Mouse (Mus musculus) forebrain, embryonic 12.5 days (tissue): ENCODE data around the gene Wwc2. TPM values are rescaled to one million over a fixed set of nuclear protein-coding genes. Genes with fewer than 3 reads are reported as not detected.

Source experiments
- ATAC-seq: fragments of 200-750 bp; cut with Nextera tagmentation; 2 replicates; pipeline ENCODE4 v1.8.0; 2017; ENCODE audit warnings: moderate TSS enrichment; ENCODE audit not compliant: low FRiP score
- H3K27ac ChIP-seq: fragments of 300-500 bp; sonication (generic); 2 replicates; pipeline ENCODE4 v1.5.1; 2016; ENCODE audit warnings: mild to moderate bottlenecking
- H3K27me3 ChIP-seq: fragments of 300-500 bp; sonication (generic); 2 replicates; pipeline ENCODE4 v1.6.1; 2016; ENCODE audit warnings: mild to moderate bottlenecking
- H3K36me3 ChIP-seq: fragments of 300-500 bp; sonication (generic); replicated peaks from 2 replicates; pipeline ENCODE4 v1.6.1; 2016; ENCODE audit warnings: mild to moderate bottlenecking
- H3K4me1 ChIP-seq: fragments of 300-500 bp; sonication (generic); 2 replicates; pipeline ENCODE4 v1.6.1; 2016
- H3K4me2 ChIP-seq: fragments of 300-500 bp; sonication (generic); 2 replicates; pipeline ENCODE4 v1.6.1; 2016; ENCODE audit warnings: mild to moderate bottlenecking, moderate library complexity
- H3K4me3 ChIP-seq: fragments of 300-500 bp; sonication (generic); replicated peaks from 2 replicates; pipeline ENCODE4 v1.5.1; 2016; ENCODE audit warnings: mild to moderate bottlenecking
- H3K9ac ChIP-seq: fragments of 300-500 bp; sonication (generic); 2 replicates; pipeline ENCODE4 v1.6.1; 2016; ENCODE audit warnings: mild to moderate bottlenecking
- H3K9me3 ChIP-seq: fragments of 300-500 bp; sonication (generic); 2 replicates; pipeline ENCODE4 v1.6.1; 2016
- WGBS: fragments of 180-500 bp; shearing (Covaris S2); methylation state at CpG from one replicate; pipeline ENCODE4 v1.1.7; 2016; 5-methylcytosine and 5-hydroxymethylcytosine counted together
- polyA plus RNA-seq: library from polyadenylated mRNA; unstranded; fragments of >200 nt; fragmentation: Nextera tagmentation; extraction: Ambion mirVana; gene quantifications from 2 replicates; pipeline ENCODE4 v1.2.1, GENCODE M21; 2016

The Wwc2 gene
- polyA plus RNA-seq, 1 experiment from 2014 or later = 9.1 TPM

DNA sequence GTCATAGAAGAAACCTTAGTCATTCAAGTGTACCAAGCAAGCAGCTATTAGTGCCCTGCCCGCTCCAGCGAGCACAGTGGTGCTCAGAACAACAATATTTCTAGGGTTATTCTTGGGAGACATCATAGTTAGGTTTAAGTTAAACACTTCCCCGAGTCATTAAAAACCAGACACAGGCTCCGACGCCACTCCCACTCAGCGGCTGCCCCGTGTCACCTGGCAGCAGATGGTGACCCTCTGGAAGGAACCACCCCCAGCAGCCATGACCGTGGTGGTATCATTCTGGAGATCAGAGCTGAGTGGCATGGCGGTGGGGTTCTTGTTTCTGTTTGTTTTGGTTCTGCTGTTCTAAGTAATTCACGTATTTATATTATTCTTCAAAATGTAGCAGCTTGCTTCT, 5.1 kb downstream of the Wwc2 start:
- no peak for ATAC-seq
- Histone ChIP-seq H3K27ac (peak overlapping the region; percentile 53; the same call in 1 of the 2 replicates), H3K9me3 (no peaks in the 10 kb centered on the region), H3K27me3 (no peaks in the 10 kb centered on the region), H3K36me3 (no peaks in the 10 kb centered on the region), H3K9ac (no peak overlapping the region), H3K4me1 (peaks cover 21% of the 10 kb centered on the region), H3K4me3 (no peak overlapping the region), H3K4me2 (no peak overlapping the region)
- WGBS = 43% methylated on average over 10 of the region's 10 CpGs

DNA sequence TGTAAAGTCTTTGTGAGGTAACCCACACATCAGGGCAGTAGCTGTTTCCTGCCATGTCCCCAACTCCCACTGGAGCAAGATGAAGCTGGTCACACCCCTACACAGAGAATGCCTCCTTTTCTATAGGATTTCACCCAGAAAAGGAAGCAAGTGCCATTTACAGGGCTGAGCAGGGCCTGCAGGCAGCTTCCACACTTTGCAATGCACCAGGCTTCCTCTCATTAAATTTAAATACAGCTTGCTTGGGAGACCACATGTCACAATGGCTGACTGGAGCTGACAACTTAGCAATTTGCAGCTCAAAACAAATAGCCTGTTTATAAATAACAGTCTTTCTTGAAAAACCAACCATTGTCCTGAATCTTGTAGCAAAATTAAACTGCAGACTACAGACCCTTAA, 5.5 kb downstream of the Wwc2 start:
- H3K27ac ChIP-seq = peak overlapping the region; percentile 53
- no peak overlapping the region for H3K9ac ChIP-seq
- peak; percentile 57; the same call in 1 of the 2 replicates for ATAC-seq
- peaks cover 21% of the 10 kb centered on the region for H3K4me1 ChIP-seq
- no peaks in the 10 kb centered on the region for H3K9me3 ChIP-seq
- H3K36me3 ChIP-seq = no peaks in the 10 kb centered on the region
- H3K4me2 ChIP-seq = no peak overlapping the region
- no peaks in the 10 kb centered on the region for H3K27me3 ChIP-seq
- H3K4me3 ChIP-seq = no peak overlapping the region

DNA sequence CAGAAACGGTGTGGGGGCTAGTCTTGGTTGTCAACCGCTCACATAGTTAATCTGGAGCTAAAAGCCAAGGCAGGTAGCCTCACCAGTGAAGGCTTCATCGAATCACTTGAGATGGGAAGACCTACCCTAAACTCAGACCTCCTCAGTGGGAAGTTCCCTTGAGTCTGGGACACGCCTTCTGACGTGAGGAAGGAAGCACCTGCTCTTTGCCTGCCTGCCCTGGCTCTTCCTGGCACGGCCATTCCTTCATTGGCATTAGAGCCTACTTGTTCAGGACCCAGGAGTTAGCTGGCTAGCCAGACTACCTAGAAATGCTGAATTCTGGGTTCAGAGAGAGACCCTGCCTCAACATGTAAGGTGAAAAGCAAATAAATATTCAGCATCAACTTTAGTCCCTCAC, 9.6 kb downstream of the Wwc2 start:
- Histone ChIP-seq H3K27me3 (no peaks in the 10 kb centered on the region), H3K4me1 (peaks cover 9% of the 10 kb centered on the region), H3K4me2 (no peak overlapping the region), H3K4me3 (no peak overlapping the region), H3K27ac (no peak overlapping the region), H3K9me3 (no peaks in the 10 kb centered on the region), H3K36me3 (no peaks in the 10 kb centered on the region), H3K9ac (no peak overlapping the region)
- WGBS = 91% methylated on average over 6 of the region's 6 CpGs
- ATAC-seq = no peak

DNA sequence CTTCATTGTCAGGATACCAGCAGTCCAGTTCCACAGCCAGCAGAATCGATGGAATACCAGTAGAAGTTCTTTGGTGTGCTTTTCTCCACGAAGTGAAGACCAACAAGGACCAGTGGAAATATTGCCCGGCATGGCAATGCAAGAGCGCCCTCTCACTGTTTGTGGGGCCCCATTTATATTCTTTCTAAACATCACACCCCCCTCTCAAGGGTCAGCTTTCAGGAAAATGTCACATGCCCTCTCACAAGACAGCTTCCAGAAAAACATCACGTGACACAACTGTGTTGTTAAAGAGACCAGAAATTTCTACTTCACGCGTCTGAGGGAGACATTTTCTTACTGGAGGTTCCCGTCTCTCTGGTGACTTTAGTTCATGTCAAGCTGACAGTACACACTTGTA, 10.8 kb downstream of the Wwc2 start:
- 95% methylated on average over 8 of the region's 8 CpGs for WGBS
- H3K27me3 ChIP-seq = no peaks in the 10 kb centered on the region
- no peaks in the 10 kb centered on the region for H3K9me3 ChIP-seq
- H3K4me3 ChIP-seq = no peak overlapping the region
- no peak overlapping the region for H3K9ac ChIP-seq
- no peaks in the 10 kb centered on the region for H3K36me3 ChIP-seq
- H3K4me1 ChIP-seq = peaks cover 3% of the 10 kb centered on the region; the same call in 1 of the 2 replicates
- H3K4me2 ChIP-seq = no peak overlapping the region
- ATAC-seq = no peak
- H3K27ac ChIP-seq = no peak overlapping the region

DNA sequence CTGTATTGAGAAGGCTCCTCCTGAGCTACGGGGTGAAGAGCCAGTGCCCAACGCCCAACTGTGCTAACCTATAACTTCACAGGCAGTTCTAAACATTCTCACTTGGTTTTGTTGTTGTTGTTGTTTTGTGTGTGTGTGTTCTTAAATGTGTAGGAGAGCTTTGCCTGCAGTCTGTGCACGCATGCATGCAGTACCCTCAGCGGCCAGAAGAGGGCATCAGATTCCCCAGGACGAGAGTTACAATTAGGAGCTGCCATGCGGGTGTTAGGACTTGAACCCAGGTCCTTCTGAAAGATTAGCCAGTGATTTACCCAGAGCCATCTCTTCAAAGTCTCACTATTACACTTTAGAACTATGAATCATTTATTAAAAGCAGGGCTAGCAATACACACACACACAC, 12.0 kb downstream of the Wwc2 start:
- Histone ChIP-seq H3K27me3 (no peaks in the 10 kb centered on the region), H3K4me2 (no peak overlapping the region), H3K4me1 (peaks cover 14% of the 10 kb centered on the region), H3K4me3 (no peak overlapping the region), H3K36me3 (no peaks in the 10 kb centered on the region), H3K9ac (no peak overlapping the region), H3K9me3 (no peaks in the 10 kb centered on the region), H3K27ac (no peak overlapping the region)
- WGBS = 77% methylated on average over 6 of the region's 6 CpGs
- ATAC-seq = no peak

DNA sequence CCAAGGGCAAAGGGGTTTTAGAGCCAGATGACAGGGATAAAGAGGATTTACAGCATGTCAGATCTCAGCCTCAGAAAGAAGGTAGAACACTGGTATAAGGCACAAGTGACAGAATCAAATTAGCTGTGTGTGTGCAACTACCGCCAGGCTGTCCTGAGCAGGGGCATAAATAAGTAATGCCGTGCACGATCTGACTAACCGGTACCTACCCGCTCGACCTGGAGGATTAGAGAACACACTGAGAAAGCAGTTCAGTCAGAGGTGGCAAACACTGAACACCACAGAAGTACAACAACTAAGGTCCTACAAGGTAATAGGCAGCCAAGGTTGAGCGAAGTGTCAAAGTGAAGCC, 15.8 kb downstream of the Wwc2 start:
- WGBS = 24% methylated on average over 7 of the region's 7 CpGs
- peak; percentile 34; the same call in 1 of the 2 replicates for ATAC-seq

DNA sequence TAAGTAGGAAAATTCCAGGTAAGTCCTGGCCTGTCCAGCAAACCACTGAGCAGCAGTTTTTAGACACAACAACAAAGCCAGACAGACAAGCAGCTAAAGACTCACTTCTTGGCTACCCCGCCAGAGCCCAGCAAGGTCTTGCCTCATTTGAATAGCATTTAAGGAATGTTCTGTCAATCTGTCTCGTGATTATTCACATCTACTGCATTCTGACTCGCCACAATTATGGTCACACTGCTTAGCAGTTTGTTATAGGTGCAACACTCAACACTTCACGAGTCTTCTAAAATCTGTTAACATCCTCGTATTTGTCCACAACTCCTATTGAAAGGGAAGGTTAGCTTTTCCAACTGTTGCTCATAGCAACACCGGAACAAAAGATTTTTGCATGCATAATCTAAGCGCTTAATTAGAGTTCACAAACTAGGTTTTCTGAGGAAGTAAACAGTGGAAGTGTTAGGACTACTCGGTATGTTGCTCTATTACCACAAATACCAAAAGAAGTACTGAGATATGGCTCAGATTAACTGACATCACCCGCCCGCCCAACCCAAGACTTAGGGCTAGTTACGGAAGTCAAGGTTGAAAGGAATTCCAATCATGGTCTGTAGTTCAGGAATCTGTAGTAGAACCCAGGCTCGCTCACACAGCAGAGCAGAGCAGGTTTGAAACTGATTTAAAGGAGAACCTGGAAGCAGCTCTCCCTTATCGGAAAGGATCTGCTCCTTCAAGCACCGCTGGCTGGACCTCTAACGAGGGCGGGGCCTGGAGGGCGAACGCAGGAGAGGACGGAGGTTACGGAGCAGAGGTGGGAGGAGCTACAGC, 16.4 kb downstream of the Wwc2 start:
- H3K9me3 ChIP-seq = no peaks in the 10 kb centered on the region
- H3K27ac ChIP-seq = peak overlapping the region; percentile 65
- WGBS = 11% methylated on average over 20 of the region's 20 CpGs
- H3K4me2 ChIP-seq = peak overlapping the region; percentile 61
- H3K27me3 ChIP-seq = no peaks in the 10 kb centered on the region
- H3K4me1 ChIP-seq = peaks cover 14% of the 10 kb centered on the region
- peak overlapping the region; percentile 37 for H3K4me3 ChIP-seq
- no peaks in the 10 kb centered on the region for H3K36me3 ChIP-seq
- ATAC-seq = peak; percentile 77
- peak overlapping the region; percentile 38; the same call in 1 of the 2 replicates for H3K9ac ChIP-seq

More for the DNA sequence above, 15.8 kb downstream of the Wwc2 start:
- Histone ChIP-seq H3K27ac (peak overlapping the region; percentile 65), H3K4me2 (peak overlapping the region; percentile 61), H3K4me1 (peaks cover 14% of the 10 kb centered on the region), H3K9ac (peak overlapping the region; percentile 38; the same call in 1 of the 2 replicates), H3K36me3 (no peaks in the 10 kb centered on the region), H3K4me3 (peak overlapping the region; percentile 37), H3K9me3 (no peaks in the 10 kb centered on the region), H3K27me3 (no peaks in the 10 kb centered on the region)

DNA sequence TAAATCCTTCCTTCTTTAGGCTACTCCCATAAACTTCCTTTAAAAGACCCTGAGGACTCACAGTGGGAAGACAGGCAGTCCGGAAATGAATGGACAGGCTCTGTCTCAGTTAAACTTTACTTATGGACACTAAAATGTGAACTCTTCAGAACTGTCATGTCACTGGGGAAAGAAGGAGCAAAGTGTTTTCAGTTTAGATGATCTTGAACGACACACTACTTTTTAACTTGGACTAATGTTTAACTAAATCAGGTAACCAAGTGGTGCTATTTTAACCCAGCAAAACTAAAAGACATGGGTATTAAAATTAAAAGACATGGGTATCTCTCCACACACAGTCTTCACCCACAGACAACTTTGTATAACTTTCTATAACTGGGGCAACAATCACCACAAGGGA, 19.6 kb downstream of the Wwc2 start:
- Histone ChIP-seq H3K9me3 (no peaks in the 10 kb centered on the region), H3K4me3 (no peak overlapping the region), H3K4me1 (peaks cover 17% of the 10 kb centered on the region), H3K27ac (no peak overlapping the region), H3K4me2 (no peak overlapping the region), H3K27me3 (no peaks in the 10 kb centered on the region), H3K36me3 (no peaks in the 10 kb centered on the region), H3K9ac (no peak overlapping the region)
- ATAC-seq = no peak
- 83% methylated on average over 2 of the region's 2 CpGs for WGBS

DNA sequence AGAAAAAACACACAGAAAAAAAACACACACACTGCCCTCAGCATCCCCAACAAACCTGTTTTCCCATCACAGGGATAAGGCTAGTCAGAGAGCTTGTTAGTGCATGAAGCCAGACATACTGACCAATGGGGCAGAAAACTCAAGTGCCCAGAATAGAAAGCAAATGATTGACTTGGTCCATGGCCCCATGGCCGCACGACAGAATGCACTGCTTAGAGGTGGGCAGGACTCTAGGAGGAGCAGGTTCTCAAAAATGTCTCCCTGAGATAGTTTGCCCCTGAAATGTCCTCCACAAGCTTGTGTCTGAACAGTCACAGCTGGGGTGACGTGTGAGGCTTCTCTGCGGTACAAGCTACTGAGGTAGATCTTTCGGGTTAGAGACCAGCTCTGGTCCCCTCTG, 20.1 kb downstream of the Wwc2 start:
- no peak overlapping the region for H3K4me2 ChIP-seq

DNA sequence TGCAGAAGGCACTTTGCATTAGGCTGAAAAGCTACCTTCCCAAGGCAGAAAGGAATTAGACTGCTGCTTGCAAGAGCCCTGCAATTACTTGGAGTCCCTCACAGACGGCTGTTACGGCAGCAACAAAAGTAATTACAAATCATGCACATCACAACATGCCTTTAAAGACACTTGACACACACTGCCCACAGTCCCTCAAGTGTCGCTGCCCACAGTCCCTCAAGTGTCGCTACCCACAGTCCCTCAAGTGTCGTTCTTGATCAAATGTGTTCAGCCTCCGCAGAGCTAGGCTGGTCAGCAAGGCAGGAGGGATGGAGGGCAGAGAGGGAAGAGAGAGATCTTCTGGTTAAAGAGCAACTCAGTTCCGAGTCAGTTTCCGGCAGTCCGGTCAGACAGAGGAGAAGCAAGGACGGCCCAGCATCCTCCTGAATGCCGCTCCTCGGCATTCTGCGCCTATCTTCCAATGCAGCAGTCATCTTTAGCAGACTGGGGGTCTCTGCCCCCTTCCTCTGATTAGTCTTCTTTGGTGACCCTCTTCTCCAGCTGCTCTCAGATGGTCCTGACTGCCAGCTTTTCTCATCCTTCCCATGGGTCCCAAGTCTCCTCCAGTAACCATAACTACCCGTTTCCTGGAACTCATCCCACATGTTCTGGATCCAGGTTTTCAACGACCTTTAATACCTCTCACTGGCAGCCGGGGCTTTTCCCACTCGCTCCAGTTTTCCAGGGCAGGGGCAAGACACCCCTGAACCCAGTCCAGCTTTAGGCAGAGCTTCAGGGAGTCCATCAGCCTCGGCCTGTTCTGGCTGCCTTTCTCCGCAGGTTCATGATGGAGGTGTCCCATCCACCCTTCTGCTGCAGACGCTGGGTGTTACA, 23.4 kb downstream of the Wwc2 start:
- ATAC-seq = no peak
- no peaks in the 10 kb centered on the region for H3K36me3 ChIP-seq
- H3K4me2 ChIP-seq = no peak overlapping the region
- H3K27me3 ChIP-seq = no peaks in the 10 kb centered on the region
- no peak overlapping the region for H3K9ac ChIP-seq
- H3K27ac ChIP-seq = no peak overlapping the region
- H3K9me3 ChIP-seq = no peaks in the 10 kb centered on the region
- peaks cover 10% of the 10 kb centered on the region for H3K4me1 ChIP-seq
- 73% methylated on average over 20 of the region's 20 CpGs for WGBS
- no peak overlapping the region for H3K4me3 ChIP-seq

More for the DNA sequence above, 20.1 kb downstream of the Wwc2 start:
- Histone ChIP-seq H3K4me1 (peaks cover 17% of the 10 kb centered on the region), H3K27ac (no peak overlapping the region), H3K9me3 (no peaks in the 10 kb centered on the region), H3K4me3 (no peak overlapping the region), H3K36me3 (no peaks in the 10 kb centered on the region), H3K27me3 (no peaks in the 10 kb centered on the region), H3K9ac (no peak overlapping the region)
- WGBS = 90% methylated on average over 5 of the region's 5 CpGs
- no peak for ATAC-seq

DNA sequence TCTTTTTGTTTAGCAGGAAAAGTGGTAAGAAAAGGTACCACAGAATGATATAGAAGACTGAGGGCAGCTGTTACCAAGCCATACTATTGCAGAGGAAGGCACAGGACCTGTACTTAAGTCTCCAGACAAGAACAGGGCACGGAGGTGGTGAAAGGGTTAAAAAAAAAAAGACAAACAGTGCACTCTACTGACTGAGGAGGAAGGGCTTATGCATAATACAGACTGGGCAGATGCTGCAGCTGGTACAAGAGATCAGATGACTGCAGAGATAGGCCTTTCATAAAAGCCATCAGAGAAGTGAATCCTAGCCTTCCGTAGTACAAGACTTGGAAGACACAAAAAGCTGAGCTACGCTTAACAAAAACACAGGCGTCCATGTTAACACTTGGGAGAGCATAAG, 28.2 kb downstream of the Wwc2 start:
- no peak for ATAC-seq

DNA sequence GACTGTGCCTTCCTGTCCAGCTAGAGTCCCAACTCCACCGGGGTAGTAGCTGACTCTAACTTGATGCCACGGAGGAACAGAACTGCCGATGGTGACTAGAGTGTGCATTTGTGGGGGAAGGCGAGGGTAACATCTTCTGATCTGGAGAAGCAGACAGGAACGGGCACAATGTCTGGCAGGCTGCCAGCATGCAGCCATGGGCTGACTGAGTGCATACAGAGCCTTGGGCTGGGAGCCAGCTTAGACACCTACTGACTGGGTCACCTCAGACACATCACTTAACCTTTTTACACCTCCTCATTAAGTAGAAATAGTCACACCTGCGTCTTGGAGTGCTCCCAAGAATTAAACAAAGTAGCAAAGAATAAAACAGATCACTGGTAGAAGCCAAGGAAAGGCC, 28.7 kb downstream of the Wwc2 start:
- peaks cover 15% of the 10 kb centered on the region for H3K4me1 ChIP-seq
- H3K9ac ChIP-seq = no peak overlapping the region
- 70% methylated on average over 6 of the region's 6 CpGs for WGBS
- no peaks in the 10 kb centered on the region; the same call in 1 of the 2 replicates for H3K36me3 ChIP-seq
- no peak overlapping the region for H3K4me3 ChIP-seq
- no peaks in the 10 kb centered on the region for H3K27me3 ChIP-seq
- H3K9me3 ChIP-seq = no peaks in the 10 kb centered on the region
- H3K27ac ChIP-seq = no peak overlapping the region
- no peak overlapping the region for H3K4me2 ChIP-seq
- peak; percentile 27; the same call in 1 of the 2 replicates for ATAC-seq

More for the DNA sequence above, 28.2 kb downstream of the Wwc2 start:
- Histone ChIP-seq H3K4me2 (no peak overlapping the region), H3K9me3 (no peaks in the 10 kb centered on the region), H3K4me3 (no peak overlapping the region), H3K27me3 (no peaks in the 10 kb centered on the region), H3K36me3 (no peaks in the 10 kb centered on the region; the same call in 1 of the 2 replicates), H3K27ac (0 out of 2 replicates have a peak overlapping the region, but pooled peaks have one; percentile 5), H3K9ac (no peak overlapping the region), H3K4me1 (peaks cover 17% of the 10 kb centered on the region)
- 66% methylated on average over 4 of the region's 4 CpGs for WGBS
